Mouse (Mus musculus) left cerebral cortex, postnatal 25 days (tissue): ENCODE data around the gene Ccdc27. TPM values are rescaled to one million over a fixed set of nuclear protein-coding genes. Genes with fewer than 3 reads are reported as not detected.

Experiments
- DNase-seq, 2 experiments: peaks; one replicate each; pipeline ENCODE4 v3.0.0; 2022; ENCODE audit warnings: low spot score in 2 of 2, mixed read lengths in 1 of 2
- intact Hi-C: fragments of 180-260 bp; cut with DNase I; formaldehyde crosslinking; loops from one replicate; pipeline ENCODE4 v1.15.1; 2025
- total RNA-seq, 2 experiments: library from RNA; stranded (reverse); gene quantifications; 2 replicates each; pipeline ENCODE4 v1.2.3; 2021

The Ccdc27 gene
- total RNA-seq, 2 experiments from 2014 or later = not detected

GRCm38 (mm10) chr4:153980470-153980869 is 62.0 kb downstream of the Ccdc27 start:
- intact Hi-C loops = no loop called here
- peak in 1 of 2 experiments; percentile 49 for DNase-seq

- no peak for DNase-seq
- intact Hi-C loops = no loop called here
These were observed 63.2 kb downstream of the Ccdc27 start for GRCm38 (mm10) chr4:153979243-153979642.

Other genes with a start within 250 kb of the Ccdc27 start
- gene A430005L14Rik, start 85.4 kb downstream of the Ccdc27 start, total RNA-seq = 10 to 100 TPM; 25.9 to 29.3 TPM
- 10 to 100 TPM in 1 of 2 experiments, 1 to 10 TPM in 1; 9.3 to 12.8 TPM for gene Dffb, start 67.6 kb downstream of the Ccdc27 start, total RNA-seq
- 10 to 100 TPM; 32.3 to 32.6 TPM for gene Cep104, start 67.5 kb downstream of the Ccdc27 start, total RNA-seq
- gene Lrrc47, start 30.9 kb downstream of the Ccdc27 start, total RNA-seq = 10 to 100 TPM; 53.6 to 63.3 TPM
- 1 to 10 TPM; 9.4 to 9.8 TPM for gene Smim1, start 16.4 kb downstream of the Ccdc27 start, total RNA-seq
- under 1 TPM; 0.30 to 0.50 TPM for gene Trp73, start 97.5 kb upstream of the Ccdc27 start, total RNA-seq
- 10 to 100 TPM; 30.7 to 34.8 TPM for gene Wrap73, start 99.7 kb upstream of the Ccdc27 start, total RNA-seq
- gene Tprgl, start 118.0 kb upstream of the Ccdc27 start, total RNA-seq = 100 to 1,000 TPM; 151 to 153 TPM
- gene Megf6, start 128.1 kb upstream of the Ccdc27 start, total RNA-seq = 1 to 10 TPM; 3.6 to 5.8 TPM